Mouse (Mus musculus): ENCODE measurements around the gene Slc25a14.

DNA sequence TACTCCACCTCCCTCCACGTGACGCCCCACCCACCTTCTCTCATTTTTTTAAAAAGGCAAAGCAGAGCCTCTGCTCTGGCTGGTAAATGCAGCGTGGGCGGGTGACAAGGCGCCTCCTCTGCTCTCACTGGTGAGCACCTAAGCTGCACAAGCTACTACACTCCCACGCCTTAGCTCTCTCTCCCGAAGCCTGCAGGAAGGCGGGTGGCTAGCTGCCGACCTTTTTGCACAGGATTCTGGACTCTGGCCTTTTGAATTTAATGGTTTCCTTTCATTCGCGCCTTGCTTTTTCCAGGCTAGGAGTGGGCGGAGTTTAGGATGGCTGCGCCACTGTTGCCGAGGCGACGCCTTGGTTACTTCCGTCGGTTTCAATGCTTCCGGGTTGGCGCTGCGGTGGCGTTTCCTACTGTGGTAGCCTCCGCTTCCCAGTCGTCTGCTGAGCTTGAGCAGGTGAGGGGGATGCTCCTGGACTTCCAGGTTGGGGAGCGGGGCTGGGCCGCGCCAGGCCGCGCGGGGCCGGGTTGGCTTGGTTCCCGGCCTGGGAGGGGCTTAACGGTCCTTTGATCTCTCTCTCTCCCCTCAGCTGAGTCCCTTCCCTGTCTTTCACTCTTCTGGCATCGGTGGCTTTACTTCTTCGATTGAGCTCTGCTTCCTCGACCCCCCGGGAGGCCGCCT, at the start of gene Slc25a14:
- TF ChIP-seq CTCF (conservative IDR thresholded peaks at IDR 0.05; ENCODE audit: low read length) (no peak), POU5F1 (IDR thresholded peaks at IDR 0.05; ENCODE audit: borderline replicate concordance, low read length) (no peak)
